Mouse (Mus musculus): ENCODE data around the gene Colq.

The Colq gene

GRCm38 (mm10) chr14:31574903-31575665 lies 16.1 kb downstream of the Colq start:
- DNase-seq (ENCODE audit: low read depth): no peak

GRCm38 (mm10) chr14:31572561-31573175 lies 18.5 kb downstream of the Colq start:
- DNase-seq (ENCODE audit: low read depth): no peak

GRCm38 (mm10) chr14:31571419-31571818 lies 19.7 kb downstream of the Colq start:
- DNase-seq (ENCODE audit: low read depth): no peak

GRCm38 (mm10) chr14:31570131-31570951 lies 20.8 kb downstream of the Colq start:
- no peak for DNase-seq (ENCODE audit: low read depth)

- peak; percentile 33 for DNase-seq (ENCODE audit: low read depth)
Observed at GRCm38 (mm10) chr14:31569151-31569631, 22.0 kb downstream of the Colq start.

- no peak for DNase-seq (ENCODE audit: low read depth)
Observed at GRCm38 (mm10) chr14:31565478-31566212, 25.5 kb downstream of the Colq start.

GRCm38 (mm10) chr14:31564452-31565179 lies 26.5 kb downstream of the Colq start:
- DNase-seq (ENCODE audit: low read depth): peak; percentile 46

GRCm38 (mm10) chr14:31560886-31561285 lies 30.3 kb downstream of the Colq start:
- DNase-seq (ENCODE audit: low read depth): no peak

GRCm38 (mm10) chr14:31559216-31559615 lies 31.9 kb downstream of the Colq start:
- no peak for DNase-seq (ENCODE audit: low read depth)

- DNase-seq (ENCODE audit: low read depth): no peak
Observed at GRCm38 (mm10) chr14:31557784-31558183, 33.4 kb downstream of the Colq start.

GRCm38 (mm10) chr14:31557273-31557672 lies 33.9 kb downstream of the Colq start:
- DNase-seq (ENCODE audit: low read depth): no peak

GRCm38 (mm10) chr14:31556526-31557260 lies 34.5 kb downstream of the Colq start:
- DNase-seq (ENCODE audit: low read depth): no peak

GRCm38 (mm10) chr14:31555963-31556434 lies 35.1 kb downstream of the Colq start:
- no peak for DNase-seq (ENCODE audit: low read depth)

- DNase-seq (ENCODE audit: low read depth): no peak
Observed at GRCm38 (mm10) chr14:31555021-31555420, 36.1 kb downstream of the Colq start.

GRCm38 (mm10) chr14:31543885-31544442 lies 47.2 kb downstream of the Colq start:
- no peak for DNase-seq (ENCODE audit: low read depth)

- no peak for DNase-seq (ENCODE audit: low read depth)
Observed at GRCm38 (mm10) chr14:31537298-31537697, 53.8 kb downstream of the Colq start.

- DNase-seq (ENCODE audit: low read depth): no peak
Observed at GRCm38 (mm10) chr14:31532656-31533055, 58.5 kb downstream of the Colq start.

- DNase-seq (ENCODE audit: low read depth): no peak
Observed at GRCm38 (mm10) chr14:31531506-31532148, 59.5 kb downstream of the Colq start.

- no peak for DNase-seq (ENCODE audit: low read depth)
Observed at GRCm38 (mm10) chr14:31530847-31531246, 60.3 kb downstream of the Colq start.

Measured in NIH3T3 (cell line).